Mouse (Mus musculus) natural killer cell, adult 2 months (primary cell): Measurements from ENCODE around the gene Lrch1.
A peak's percentile ranks its signal among the peaks of the same experiment; 100 is the strongest.

Source experiments
- DNase-seq, 2 experiments: peaks; one replicate each; pipeline ENCODE4 v3.0.0; 2022; ENCODE audit warnings: low spot score in 2 of 2

Gene Lrch1

DNA sequence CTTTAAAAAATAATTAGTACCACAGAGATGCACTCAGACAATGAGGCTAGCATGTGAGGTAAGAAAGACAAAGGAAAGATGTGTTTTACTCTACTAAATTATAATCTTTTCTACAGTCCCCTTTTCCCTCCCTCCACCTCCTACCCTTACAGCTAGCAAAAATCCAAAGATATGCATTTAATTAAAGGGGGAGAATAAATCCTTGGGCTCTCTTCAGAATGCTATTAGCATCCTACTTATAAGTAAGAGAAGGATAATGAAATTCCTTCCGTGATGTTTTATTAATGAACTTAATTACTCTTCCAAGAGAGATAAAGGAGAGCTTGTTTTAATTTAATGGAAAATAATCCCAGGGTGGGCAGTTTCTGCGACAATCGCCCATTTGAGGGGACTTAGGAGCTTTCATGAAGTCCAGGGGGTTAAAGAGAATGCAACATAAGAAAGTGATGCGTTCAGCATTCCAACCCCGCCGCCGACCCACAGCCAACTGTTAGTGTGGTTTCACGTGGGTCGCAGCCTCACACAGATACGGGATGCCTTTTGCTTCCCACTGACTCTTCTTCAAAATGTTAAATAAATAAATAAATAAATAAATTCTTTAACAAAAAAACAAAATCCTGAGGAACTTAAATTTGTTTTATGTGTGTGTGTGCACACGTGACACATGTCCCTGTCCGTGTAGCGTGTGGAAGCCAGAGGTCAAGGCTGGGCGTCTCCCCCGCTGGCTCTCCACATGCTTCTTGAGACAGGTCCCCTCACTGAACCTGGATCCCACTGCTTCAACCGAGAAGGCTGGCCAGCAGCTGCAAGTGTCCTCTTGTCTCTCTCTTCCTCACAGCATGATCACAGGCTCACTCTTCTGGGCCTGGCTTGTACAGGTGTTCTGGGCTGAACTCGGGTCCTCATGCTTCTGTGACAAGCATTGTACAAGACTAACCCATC lies 132.6 kb downstream of the Lrch1 start:
- DNase-seq, result no peak

DNA sequence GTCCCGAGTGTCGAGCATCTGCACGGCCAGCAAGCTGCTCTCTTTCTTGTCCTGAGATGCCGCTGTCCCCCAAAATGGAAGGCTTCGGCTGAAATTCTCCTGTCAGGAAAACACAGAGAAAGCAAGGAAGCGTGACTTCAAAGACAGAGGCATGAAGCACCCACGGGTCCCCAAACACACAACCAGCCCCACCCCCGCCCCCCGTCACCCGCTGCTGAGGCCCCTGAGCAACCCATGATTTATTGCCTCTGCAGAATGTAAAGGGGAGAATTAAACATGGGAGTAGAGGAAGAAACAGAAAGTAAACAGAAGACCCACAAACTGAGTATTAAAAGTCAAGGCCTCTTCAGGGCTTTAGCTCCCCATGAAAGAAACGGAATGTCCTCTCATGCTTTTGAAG lies 136.1 kb downstream of the Lrch1 start:
- no peak for DNase-seq

DNA sequence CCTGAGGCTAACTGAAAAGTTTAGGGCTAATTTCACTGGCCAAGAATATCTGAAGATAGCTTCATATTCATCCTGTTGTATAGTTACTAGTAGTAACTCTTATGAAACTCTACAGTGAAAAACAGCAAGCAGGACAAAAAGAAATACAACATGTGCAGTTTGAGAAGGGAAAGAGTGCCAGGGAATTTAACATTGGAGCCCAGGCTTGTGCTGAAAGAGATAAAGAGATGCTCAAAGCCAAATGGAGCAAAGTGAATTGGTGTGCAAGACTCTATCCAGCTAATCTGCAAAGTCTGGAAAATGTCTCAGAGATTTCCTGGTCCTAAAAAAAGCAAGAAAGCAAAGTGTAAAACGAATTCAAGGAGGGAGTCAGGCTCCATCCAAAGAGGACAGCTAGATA lies 145.7 kb downstream of the Lrch1 start:
- no peak for DNase-seq

DNA sequence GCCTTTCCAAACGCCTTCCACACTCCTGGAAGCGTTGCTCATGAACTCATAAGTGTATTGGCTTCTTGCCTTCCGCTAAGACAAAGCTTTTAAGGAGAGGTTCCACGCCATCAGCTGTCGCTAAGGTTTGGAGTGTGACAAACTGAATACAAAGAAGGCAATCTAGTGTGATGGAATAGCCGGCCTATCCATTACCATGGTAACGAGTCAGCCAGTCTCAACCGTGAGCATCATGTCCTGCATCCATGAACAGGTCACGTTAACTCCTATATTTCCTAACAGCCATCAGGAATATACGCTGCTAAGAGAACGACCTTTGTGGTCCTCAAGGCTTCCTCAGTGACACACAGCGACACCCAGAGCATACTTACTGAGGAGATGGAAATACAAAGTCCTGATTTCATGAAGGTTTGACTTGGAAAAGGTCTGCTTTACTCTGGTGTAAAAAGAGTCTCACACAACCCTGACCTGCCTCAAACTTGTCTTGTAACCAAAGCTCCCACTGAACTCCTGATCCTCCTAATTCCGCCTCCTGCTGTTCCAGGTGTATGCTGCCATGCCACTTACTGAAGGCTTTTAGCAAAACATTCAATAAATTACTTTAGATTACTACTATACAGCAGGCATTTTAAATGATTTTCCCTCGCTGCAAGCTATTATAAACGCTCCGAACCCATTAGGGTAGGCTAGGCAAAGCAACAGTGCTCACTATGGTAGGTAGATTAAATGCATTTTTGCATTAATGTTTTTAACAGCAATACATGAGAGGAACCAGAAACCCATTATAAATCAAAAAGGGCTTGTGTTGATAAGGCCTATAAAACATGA lies 149.4 kb downstream of the Lrch1 start:
- DNase-seq, result no peak

DNA sequence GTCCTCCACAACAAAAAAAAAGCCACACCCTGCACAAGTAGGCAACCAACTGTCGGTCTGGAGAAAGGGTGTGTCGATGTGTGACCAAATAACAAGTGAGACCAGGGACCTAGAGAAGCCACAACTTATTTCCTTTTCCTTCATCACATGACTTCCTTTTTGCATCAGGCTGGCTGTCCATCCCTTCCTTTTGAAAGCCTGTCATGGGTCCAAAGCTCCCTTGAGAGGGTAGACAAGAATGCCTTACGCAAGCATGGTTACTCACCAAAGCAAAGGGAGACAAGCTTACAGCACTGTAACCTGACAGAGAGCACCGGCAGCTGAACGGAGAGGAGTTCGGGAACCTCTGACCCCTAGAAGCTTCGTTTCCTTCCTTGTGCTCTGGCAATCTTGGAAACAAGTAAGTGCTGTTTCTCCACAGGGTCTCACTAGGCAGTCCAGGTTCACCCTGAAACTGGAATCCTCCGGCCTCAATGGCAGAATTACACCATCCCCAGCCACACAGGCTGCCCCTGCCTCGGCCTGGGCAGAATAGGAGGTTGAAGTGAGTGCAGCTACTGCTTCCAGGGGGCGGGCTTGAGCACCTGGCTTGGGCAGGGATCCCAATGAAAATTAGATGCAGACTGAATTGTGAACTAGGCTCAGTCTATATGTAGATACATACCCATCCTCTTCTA lies 150.2 kb downstream of the Lrch1 start:
- no peak for DNase-seq

DNA sequence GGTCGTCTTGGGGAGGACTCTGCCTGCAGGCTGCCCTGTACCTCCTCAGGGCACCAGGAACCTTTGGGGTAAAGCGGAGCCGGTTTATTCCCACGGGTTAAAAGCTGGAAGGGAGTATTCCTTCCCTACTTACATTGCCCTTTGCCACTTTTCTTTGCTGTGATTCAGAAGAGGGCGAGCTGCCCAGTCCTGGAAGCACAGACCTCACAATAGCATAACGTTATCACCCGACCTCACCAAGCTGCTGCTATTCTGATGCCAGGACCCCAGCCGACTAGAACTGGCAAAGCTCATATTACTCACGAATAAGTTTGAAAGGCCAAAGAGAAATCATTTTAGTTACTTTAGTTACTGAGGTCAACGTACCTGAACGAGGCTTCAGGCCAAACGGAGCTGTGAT lies 152.7 kb downstream of the Lrch1 start:
- no peak for DNase-seq

DNA sequence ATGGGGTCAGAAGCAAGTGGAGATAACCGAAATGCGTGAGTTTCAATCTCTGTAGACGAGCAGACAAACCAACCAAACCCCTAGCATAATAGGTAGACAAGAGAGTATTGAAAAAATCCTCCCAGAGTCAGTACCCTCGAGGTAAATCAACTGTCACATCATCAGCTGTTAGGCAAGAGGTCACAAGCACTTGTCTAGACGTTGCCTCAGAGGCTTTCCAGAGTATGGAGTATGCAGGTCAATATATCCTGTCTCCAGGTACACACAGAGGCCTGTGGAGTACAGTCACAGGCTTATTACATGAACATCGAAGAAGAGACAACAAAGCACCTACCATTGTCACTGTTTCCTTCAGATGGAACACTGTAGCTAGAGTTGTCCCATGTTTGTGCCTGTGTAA lies 154.9 kb downstream of the Lrch1 start:
- no peak for DNase-seq

DNA sequence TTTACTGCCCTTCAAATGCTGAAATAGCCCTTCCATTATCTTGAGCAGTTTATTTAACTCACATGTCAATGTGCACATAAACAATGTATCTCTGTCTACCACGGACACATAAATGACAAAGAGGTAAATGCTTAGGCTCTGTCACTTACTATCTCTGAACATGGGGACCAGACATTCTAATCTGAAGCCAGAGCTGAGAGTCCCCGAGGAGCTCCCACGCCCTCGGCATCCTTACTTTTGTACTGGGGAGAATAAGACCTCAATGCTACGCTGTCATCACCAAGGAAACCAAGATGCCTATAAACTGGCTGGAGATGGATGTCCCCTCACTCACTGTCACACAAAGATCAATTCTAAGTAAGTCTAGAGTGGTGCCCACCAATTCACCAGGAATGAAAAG lies 157.1 kb downstream of the Lrch1 start:
- no peak for DNase-seq

DNA sequence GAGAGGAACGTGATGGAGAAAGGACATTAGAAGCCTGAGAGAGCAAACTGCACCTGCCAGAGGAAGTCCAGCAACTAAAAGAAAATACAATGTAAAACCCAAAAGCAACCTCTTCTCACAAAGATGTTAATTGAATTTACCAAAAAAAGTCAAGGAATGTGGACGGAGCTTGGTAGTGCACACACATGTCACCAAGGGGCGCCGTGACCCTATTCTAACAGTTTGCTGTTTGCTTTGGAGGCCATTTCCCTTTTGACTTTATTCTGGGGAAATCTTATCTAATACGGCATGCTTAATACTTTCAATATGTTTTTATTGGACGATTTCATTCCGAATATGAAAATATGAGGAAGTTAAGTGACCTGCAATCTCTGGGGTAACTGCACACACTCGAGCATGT lies 158.9 kb downstream of the Lrch1 start:
- DNase-seq, result no peak

DNA sequence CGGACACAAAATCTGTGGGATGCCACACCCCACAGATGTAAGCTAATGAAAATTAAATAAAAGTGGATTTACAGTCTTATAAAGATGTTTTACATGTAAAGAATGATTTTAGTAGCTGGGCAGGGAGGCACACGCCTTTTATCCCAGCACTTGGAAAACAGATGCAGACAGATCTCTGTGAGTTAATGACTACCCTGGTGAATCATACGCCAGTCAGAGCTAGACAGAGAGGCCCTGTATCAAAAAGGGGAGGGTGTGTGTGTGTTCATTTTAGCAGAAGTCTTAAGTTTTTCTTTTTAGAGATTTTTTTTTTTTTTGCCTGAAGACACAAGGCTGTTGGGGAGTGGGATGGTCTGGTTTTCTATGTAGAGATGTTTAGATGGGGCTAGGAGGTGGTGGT lies 160.0 kb downstream of the Lrch1 start:
- DNase-seq, result no peak

DNA sequence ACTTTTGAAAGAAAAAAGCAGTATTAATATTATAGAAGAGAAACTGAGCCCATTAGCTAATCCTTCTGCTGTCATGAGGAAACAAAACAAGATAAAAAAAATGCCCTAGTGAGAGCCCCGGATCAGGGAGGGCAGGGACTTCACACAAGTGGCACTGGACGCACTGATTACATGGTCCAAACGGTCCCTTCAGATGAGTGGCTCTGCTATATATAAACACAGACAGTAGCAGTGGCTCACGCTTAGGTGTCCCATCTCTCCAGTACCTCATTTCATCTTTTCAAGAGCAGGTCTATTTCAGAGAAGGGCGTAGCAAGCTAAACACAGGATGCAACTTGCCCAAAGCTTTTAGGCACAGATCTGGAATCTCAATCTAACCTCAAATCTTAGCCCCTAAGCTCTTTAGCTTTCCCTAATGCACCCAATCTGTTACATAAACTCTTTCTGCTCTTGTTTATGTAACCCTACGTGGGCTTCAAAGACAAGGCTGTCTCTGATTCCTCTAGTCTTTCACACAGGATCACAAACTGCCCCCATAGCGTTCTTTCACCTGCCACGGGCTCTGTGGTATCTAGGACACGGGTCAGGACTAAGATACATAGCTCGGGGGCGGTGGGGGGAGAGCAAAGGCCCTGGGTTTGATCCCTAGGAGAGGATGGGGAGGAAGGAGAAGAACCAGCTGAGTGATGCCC lies 163.3 kb downstream of the Lrch1 start:
- no peak for DNase-seq

DNA sequence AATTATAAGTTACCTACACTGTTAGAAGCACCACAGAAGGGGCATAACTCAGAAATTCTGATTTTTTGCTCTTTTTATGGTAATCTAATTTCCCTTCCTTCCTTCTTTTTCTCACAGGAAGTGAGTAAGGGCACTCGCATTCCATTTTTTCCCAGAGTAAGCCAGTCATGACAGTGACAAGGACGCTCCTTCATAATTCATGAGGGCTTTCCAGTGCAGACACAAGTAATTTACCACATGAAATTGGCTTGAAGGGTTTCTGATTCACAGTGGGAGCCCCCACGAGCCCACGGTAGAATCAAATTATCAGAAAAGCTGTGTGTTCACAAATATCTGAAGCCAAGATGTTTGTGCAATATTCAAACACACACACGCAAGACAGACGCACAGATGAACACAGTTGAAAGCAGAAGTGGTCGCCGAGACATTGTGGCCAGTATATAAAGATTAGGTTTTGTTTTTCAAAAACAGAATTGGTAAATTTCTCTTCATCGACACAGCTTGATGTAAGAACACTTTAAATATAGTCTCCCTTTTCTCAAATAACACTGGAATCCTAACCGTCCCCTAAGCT lies 173.5 kb downstream of the Lrch1 start:
- DNase-seq, result no peak

DNA sequence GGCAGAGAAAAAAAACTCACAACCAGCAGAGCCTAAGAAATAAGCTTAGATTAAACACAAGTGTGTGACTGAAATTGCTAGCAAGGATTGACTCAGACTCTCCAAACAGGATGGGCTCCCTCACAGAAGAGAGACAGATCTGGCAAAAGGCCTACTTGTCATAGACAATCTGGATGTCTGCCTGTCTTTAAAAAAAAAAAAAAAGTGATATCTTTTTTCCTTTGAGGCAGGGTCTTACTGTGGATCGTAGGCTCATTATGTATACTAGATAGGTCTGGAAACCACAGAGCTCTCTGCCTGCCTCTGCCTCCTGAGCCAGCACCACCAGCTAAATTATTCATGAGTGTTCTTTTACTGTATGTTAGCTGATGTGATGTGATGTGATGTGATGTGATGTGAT lies 179.8 kb downstream of the Lrch1 start:
- DNase-seq, result no peak

DNA sequence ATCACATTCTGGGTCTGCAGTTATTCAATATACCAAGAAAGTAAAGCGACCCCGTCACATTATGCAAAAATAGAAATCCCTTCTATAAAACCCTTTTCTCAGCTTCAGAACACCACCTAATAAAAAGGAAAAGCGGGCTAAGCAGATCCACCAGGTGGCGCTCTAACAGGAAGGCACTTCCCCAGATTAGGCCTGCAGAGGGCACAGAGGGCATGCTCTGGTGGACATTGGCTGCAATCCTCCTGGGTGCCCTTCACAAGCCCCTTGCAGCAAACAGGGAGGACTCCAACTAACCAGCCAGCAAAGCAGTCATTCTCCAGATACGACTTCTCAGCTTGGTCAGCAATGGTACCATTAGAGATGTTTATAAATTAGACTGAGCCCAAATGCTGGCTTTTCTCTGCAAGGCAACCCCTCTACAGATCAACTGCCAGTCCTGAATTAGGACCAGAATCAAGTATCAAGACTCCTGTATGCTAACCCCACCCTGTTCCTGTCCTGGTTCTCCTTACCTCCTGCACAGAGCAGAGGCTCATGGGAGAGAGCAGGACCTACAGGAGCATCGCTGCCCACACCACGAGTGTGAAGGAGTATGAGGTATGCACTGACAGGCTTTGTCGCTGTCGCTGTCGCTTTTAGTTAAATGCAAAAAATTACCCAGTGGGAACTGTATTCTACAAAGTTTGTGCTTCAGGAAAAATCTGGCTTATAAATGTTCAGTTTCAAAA lies 183.3 kb downstream of the Lrch1 start:
- peak; percentile 62 to 77 for DNase-seq

DNA sequence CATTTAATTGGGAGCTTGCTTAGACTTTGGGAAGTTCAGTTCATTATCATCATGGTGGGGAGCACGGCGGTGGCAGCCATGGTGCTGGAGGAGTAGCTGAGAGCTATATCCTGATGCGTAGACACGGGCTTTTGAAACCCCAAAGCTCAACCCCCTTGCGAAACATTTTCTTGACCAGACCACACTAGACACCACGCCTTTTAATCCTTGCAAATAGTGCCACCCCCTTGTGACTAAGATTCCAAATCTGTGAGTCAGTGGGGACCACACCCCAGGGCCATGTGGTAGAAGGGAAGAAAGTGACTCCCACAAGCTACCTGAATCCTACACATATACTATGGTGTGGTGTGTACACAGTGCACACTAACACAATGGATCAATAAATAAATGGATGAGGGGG lies 210.8 kb downstream of the Lrch1 start:
- DNase-seq, result no peak

DNA sequence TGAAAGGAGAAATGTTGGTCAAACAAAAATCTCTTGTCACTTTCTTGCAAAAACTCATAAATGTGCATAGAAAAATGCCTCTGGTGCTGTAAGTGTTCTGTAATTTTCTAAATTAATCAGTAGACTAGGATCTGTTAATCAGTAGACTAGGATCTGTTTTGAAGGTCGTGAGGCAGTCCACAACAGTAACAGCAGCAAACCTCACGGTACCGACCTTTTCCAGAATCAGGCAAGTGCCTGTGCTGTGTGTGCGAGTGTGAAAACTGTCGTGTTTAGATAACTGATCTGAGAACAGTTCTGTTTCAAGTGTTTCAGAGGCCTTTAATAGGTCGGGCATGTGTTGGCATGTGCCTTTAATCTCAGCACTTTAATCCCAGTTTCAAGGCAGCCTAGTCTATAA lies 212.2 kb downstream of the Lrch1 start:
- no peak for DNase-seq

DNA sequence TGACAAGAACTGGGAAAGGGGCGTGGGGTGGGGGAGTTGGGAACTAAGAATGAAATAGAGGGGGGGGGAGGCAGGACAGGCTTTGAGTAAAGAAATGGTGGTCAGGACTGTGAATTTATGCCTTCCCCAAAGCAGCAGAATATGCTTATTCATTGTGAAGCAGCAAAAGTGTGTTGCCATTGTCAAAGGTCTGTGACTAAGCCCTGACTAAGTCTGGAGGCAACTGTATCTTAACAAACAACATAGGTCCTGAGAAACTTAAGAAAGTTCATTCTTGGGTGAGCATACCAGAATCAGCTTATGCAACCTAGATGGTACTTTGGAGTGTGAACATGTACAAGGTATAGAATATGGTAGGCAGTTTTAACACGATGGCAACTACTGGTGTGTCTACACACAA lies 214.3 kb downstream of the Lrch1 start:
- no peak for DNase-seq

DNA sequence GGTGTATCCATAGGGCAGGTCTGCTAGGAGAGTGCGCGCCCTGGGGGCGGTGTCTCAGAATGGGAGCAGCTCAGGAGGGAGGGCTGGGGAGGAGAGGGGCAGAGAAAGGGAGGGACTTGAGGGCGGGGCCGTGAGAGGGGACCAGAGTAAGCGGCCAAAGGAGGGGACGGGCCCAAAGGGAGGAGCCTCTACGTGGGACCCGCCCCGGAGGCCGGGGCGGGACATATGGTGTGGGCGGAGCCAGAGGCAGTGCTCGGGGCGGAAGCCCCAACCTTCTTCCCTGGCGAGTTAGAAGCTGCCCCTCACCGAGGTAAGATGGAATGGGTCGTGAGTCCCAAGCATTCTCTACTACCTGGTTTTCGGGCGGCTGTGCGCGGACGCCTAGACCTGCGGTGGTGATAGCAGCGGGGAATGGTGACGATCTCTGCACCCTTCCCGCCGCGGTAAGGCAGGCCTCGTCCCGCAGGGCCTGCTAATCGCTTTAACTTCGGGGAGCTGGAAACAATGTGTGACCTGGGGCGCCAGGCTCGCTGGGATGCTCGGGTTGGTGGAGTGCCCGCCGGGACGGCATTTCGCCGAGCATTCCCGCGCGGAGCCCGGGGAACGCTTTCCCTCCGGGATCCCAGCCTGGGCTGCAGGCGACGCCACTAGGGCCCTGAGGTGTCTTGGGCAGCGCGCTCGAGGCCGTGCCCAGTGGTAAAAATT lies 215.4 kb downstream of the Lrch1 start, which contains the start of gene Esd:
TSS of gene Esd (plus strand) at position 219 of the 705 bp plus-strand sequence.
- DNase-seq, result peak; percentile 85 to 92

DNA sequence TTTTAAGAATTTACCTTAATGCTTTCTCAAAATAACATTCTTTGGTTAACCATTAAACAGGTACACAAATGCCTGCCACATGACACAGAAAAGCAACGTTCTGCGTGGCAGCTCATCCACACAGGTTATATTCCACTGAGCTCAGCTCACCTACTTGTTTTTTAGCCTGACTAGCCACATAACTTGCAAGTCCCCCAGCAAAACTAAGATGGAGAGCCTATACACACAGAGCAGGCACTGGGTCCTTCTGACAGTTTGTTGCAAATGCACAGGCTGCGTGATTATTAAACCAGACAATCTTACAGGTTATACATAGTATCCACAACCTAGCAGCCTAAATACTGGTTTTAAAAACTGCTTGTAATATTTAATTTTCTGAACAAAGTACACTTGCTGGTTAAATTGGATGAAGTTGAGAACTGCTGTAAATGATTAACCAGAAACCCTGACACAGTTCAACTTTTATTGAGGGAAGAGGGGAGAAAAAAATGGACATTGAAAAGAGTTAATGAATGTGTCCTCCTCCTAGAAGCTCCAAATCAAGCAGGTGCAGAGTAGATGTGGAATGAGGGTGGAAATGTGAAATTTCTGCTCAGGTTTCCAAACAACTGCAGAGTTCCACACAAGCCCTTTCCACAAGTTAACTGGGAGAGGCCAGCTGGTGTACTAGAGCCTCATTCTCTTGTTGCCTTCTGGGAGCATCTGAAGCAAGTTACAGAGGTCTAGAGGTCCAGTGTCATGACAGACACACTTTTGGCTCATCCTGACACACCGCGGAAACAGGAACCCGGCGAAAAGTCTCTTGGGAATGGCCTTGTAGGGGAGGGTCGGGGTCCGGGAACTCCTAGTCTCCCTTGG lies 216.2 kb downstream of the Lrch1 start:
- no peak for DNase-seq
